Mouse (Mus musculus) heart, adult 2 months (tissue): ENCODE data around the gene Amd2. TPM values are rescaled to one million over a fixed set of nuclear protein-coding genes. Genes with fewer than 3 reads are reported as not detected.

Source experiments
- DNase-seq, 2 experiments: peaks; one replicate each; pipeline ENCODE4 v3.0.0; 2021
- H3K27ac ChIP-seq: fragments of 200-600 bp; 2 replicates; pipeline ENCODE4 v1.8.1; 2022
- H3K27me3 ChIP-seq: fragments of 200-500 bp; 2 replicates; pipeline ENCODE4 v1.6.1; 2012; ENCODE audit warnings: mild to moderate bottlenecking, low read length, inconsistent platforms, mixed read lengths; ENCODE audit not compliant: control insufficient read depth, insufficient read depth
- H3K36me3 ChIP-seq: fragments of 200-500 bp; 2 replicates; pipeline ENCODE4 v1.6.1; 2012; ENCODE audit warnings: low read length, inconsistent platforms; ENCODE audit not compliant: control insufficient read depth, insufficient read depth
- H3K4me1 ChIP-seq: fragments of 200-500 bp; 2 replicates; pipeline ENCODE4 v1.6.1; 2011; ENCODE audit warnings: low read length; ENCODE audit not compliant: control insufficient read depth, insufficient read depth
- H3K4me3 ChIP-seq: fragments of 200-600 bp; 2 replicates; pipeline ENCODE4 v1.8.1; 2022
- H3K79me2 ChIP-seq: fragments of 200-500 bp; replicated peaks from 2 replicates; pipeline ENCODE4 v1.6.1; 2012; ENCODE audit warnings: mild to moderate bottlenecking, inconsistent platforms, low read length, moderate library complexity, mixed read lengths; ENCODE audit not compliant: control insufficient read depth, insufficient read depth
- H3K9ac ChIP-seq: fragments of 200-500 bp; 2 replicates; pipeline ENCODE4 v1.6.1; 2012; ENCODE audit warnings: low read depth, mild to moderate bottlenecking, control low read depth, inconsistent platforms, low read length, mixed read lengths
- CTCF ChIP-seq: fragments of 200-600 bp; IDR thresholded peaks from 2 replicates; pipeline ENCODE4 v1.8.1; 2022; ENCODE audit warnings: antibody characterized with exemption, mild to moderate bottlenecking, moderate library complexity
- EP300 ChIP-seq: fragments of 200-500 bp; IDR thresholded peaks from 2 replicates; pipeline ENCODE4 v1.6.1; 2011; ENCODE audit warnings: low read depth, low read length, control low read depth; ENCODE audit not compliant: insufficient read depth
- POLR2A ChIP-seq: fragments of 200-500 bp; IDR thresholded peaks from 2 replicates; pipeline ENCODE4 v1.6.1; 2011; ENCODE audit warnings: mild to moderate bottlenecking, low read depth, low read length, control low read depth; ENCODE audit not compliant: insufficient read depth
- WGBS: fragments of 180-500 bp; shearing (Covaris S2); methylation state at CpG from one replicate; pipeline ENCODE4 v1.1.7; 2018; 5-methylcytosine and 5-hydroxymethylcytosine counted together
- intact Hi-C: fragments of 180-260 bp; cut with DNase I; formaldehyde crosslinking; loops from one replicate; pipeline ENCODE4 v1.15.1; 2025
- long read RNA-seq: library from polyadenylated mRNA; stranded (forward); transcript quantifications from one replicate; pipeline ENCODE4 v2.0.0, GENCODE M21; 2021
- polyA plus RNA-seq: library from polyadenylated mRNA; depleted of rRNA; stranded (reverse); fragments of >200 nt; gene quantifications from 2 replicates; pipeline ENCODE4 v1.2.3, GENCODE M21; 2012; rRNA removed
- total RNA-seq, 2 experiments: library from RNA; stranded (reverse); gene quantifications; 2 replicates each; pipeline ENCODE4 v1.2.3; 2021

Amd2 gene
- total RNA-seq, result 10 to 100 TPM; 36.1 to 46.6 TPM
- polyA plus RNA-seq, result 0.82 and 1.5 TPM in 2 replicates
- long read RNA-seq, transcript Amd2-201 (1 exons, 3,218 nt), result major isoform, 69 of 69 reads
- long read RNA-seq, partial matches to known transcripts, result 0 of 69 reads
- long read RNA-seq, other reads (novel, unspliced or antisense), result 0 of 69 reads

DNA sequence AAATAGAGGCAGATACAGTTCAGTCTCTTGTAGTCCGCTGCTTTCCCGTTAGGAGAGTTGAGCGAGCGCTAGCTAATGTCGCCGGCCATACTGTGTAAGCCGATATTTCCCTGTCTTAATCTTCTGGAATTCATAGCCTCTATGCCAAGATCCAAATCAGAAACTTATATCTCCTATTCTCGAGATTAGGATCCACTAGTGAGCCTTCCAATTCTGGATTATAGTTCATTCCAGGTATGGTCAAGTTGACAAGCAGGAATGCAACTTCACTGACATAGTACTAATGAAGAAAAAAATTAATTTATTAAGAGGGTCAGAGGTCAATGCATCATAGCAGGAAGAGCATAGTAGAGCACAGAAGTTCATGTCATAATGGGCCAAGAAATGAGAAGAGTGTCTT, at the start of gene Amd2:
Gene Amd2 (minus strand): TSS at position 101 of the 400 bp plus-strand sequence.
- TF ChIP-seq POLR2A (no peak), EP300 (no peak), CTCF (no peak)
- WGBS, result 87% methylated on average over 8 of the region's 8 CpGs
- Histone ChIP-seq H3K79me2 (no peaks in the 10 kb centered on the region), H3K27me3 (no peaks in the 10 kb centered on the region), H3K9ac (no peak within 1 kb of the TSS), H3K4me1 (no peaks in the 10 kb centered on the region), H3K27ac (no peak within 1 kb of the TSS), H3K36me3 (no peaks in the 10 kb centered on the region), H3K4me3 (no peak within 1 kb of the TSS)
- intact Hi-C loops, result no loop called here
- no peak for DNase-seq

DNA sequence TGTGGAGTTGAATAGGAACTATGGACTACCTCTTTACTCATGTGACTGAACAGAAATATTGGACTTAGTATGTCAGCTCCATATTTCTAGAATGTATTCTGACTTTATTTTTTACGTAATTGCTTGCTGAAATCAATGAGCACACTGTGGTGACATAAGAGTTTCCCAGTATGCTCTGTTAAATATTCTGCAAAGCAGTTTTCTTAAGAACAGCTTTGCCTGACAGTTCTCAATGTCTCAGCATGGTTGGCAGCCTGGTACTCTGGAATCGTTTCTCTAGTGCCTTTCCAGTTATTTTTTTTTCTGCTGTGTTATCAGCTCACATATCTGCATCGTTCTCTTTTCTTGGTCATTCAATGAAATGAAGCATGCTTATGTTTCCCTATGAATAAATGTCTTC, 49.6 kb upstream of the Amd2 start:
- TF ChIP-seq CTCF (no peak), POLR2A (no peak), EP300 (no peak)
- H3K4me1 ChIP-seq, result no peaks in the 10 kb centered on the region
- no peak overlapping the region for H3K27ac ChIP-seq
- H3K79me2 ChIP-seq, result no peaks in the 10 kb centered on the region
- WGBS, result 55% methylated on average over 3 of the region's 3 CpGs
- H3K9ac ChIP-seq, result no peak overlapping the region
- no peak overlapping the region for H3K4me3 ChIP-seq
- intact Hi-C loops, result no loop called here
- no peak for DNase-seq
- no peaks in the 10 kb centered on the region for H3K27me3 ChIP-seq
- no peaks in the 10 kb centered on the region for H3K36me3 ChIP-seq

- Histone ChIP-seq H3K9ac (no peak overlapping the region), H3K27ac (no peak overlapping the region), H3K79me2 (no peaks in the 10 kb centered on the region), H3K36me3 (no peaks in the 10 kb centered on the region), H3K4me3 (no peak overlapping the region), H3K27me3 (no peaks in the 10 kb centered on the region), H3K4me1 (no peaks in the 10 kb centered on the region)
- TF ChIP-seq EP300, result no peak
- TF ChIP-seq POLR2A, result no peak
- no peak for TF ChIP-seq CTCF
- DNase-seq, result no peak
- 68% methylated on average over 2 of the region's 2 CpGs for WGBS
- intact Hi-C loops, result no loop called here
Measured at GRCm38 (mm10) chr10:35737639-35738038, 25.9 kb upstream of the Amd2 start.

GRCm38 (mm10) chr10:35714266-35714665, 2.6 kb upstream of the Amd2 start:
- no peak for DNase-seq
- no peaks in the 10 kb centered on the region for H3K79me2 ChIP-seq
- TF ChIP-seq CTCF, result no peak
- TF ChIP-seq POLR2A, result no peak
- no peak for TF ChIP-seq EP300

More at GRCm38 (mm10) chr10:35714266-35714665, 2.6 kb upstream of the Amd2 start:
- Histone ChIP-seq H3K36me3 (no peaks in the 10 kb centered on the region), H3K4me3 (no peak overlapping the region), H3K27ac (no peak overlapping the region), H3K4me1 (no peaks in the 10 kb centered on the region), H3K9ac (no peak overlapping the region), H3K27me3 (no peaks in the 10 kb centered on the region)
- intact Hi-C loops, result no loop called here
